Mouse (Mus musculus) mature B cell (primary cell): ENCODE results near the gene Akr1c18.
"Not testable (repeated sequence)": the region's sequence is repeated elsewhere in the genome, so short reads cannot be mapped to it uniquely, and the experiment has no call there.

ENCODE experiments used
- in situ Hi-C: fragments of 300-500 bp; cut with MboI; formaldehyde crosslinking; loops from 2 replicates; pipeline ENCODE4 v1.14.3; 2019

The Akr1c18 gene

DNA sequence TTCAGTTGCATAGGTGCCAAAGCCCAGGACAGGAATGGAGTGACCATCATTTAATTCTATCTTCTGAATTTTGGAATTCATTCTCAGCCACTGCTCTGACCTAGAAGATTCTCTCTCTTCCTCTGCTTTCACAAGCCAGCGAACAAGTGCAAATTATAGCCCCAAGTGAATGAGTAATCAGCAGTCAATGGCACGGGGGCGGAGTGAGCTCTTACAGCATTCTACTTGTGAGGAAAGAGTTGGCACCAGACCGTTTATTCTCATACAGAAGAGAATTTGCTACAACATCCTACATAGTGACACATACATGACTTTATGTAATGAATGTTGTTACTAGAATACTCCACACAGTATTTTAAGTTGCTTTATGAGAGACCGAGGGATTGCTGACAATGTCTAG lies at the start of gene Akr1c18:
TSS of gene Akr1c18 (minus strand) at position 137 of the 400 bp plus-strand sequence.
- in situ Hi-C loops: no loop called here

DNA sequence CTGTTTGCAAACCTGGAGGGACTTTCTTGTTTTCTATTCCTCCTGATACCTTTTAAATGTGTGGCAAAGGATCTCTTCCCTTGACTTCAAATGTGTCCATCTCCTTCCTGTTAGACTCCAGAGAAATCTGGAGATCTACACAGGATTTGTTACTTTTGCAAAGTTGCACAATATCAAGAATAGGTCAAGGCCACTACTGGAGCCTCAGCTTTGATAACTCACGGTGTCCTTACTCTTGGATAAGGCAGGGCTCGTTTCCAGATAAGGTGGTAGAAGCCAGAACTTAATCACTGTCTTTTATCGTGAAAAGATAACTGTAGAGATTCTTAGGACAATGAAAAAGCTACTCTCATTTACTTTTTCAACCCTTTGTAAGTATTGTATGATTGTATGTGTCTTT lies 42.1 kb upstream of the Akr1c18 start:
- in situ Hi-C loops: no loop called here

DNA sequence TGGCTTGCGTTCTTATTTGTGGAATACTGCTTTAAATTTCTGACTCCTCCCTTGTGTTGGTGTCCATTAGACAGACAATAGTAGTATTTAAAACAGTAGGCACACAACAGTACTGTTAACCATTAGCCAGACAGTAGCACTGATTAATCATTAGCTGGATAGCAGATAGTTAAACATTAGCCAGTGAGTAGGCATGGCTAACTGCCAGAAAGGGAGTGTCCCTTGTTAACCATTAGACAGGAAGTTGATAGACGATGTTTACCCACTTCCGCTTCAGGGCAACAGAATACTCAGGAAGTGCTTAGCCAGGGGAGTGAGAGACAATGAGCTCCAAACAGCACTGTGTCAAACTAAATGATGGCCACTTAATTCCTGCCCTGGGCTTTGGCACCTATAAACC lies 40.5 kb upstream of the Akr1c18 start, which contains the start of gene Akr1c13:
TSS of gene Akr1c13 (plus strand) at position 247 of the 400 bp plus-strand sequence.
- in situ Hi-C loops: no loop called here

DNA sequence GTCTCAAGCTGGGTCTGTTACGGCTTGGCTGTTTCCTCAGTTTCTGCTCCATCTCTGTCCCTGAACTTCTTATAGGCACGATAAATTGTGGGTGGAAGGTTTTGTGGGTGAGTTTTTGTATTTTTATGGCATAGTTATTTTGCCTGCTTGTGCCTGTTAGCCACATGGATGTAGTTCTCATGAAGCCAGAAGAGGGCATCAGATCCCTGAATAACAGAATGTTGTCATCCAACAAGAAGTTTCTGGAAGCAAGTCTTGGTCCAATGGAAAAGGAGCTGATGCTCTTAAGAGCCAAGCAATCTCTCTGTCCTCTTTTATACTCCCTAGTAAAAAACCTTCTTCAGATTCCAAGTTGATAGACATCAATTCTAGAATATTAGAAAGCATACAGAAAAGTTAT lies 37.7 kb upstream of the Akr1c18 start:
- in situ Hi-C loops: no loop called here

DNA sequence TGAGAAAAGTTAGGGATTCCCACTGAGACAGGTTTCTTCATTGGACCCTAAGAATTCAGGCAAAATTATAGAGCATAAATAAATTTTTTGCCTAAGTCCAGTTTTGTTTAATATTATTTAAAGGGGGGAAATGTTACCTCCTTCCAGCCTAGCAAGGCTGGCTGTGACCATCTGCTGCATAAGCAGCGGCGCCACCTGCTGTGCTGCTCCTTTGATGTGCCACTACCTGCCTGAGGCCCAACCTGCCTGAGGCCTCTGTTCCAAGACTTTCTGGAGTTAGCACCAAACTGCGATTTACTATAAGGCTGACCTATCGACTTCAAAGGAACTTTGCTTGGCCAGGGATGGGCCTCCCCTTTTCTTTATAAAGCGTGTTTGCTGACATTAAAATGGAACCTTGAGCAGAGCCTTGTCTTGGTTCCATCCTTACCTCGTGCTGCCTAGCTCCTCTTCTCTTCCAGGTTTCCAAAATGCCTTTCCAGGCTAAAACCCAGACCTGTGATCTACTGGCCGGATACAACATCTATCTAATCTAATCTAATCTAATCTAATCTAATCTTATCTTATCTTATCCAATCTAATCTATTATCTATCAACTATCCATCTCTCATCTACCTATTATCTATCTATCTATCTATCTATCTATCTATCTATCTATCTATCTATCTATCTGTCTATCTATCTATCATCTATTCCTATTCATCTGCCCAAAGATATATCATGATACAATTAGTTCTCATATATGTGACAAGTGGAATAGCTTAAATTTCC lies 36.4 kb upstream of the Akr1c18 start:
- in situ Hi-C loops: not testable (repeated sequence)

DNA sequence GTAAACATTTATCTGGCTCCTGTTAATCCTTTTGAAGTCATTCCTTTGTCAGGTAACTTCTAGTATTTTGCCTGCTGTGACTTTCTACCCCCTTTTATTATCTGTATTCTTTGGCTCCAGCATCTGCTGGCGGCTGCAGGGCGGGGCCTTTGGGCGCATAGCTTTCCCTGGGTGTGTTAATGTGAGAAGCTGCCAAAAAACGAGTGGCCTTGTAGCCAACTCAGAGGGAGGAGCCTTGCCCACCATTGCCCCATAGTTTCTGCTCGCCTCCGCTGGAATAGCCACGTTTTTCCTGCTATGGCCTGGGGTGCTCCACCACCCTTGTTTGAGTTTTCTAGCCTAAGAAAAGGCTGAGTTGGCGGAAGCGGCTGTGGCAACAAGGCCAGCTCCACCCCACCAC lies 32.7 kb upstream of the Akr1c18 start:
- in situ Hi-C loops: no loop called here

DNA sequence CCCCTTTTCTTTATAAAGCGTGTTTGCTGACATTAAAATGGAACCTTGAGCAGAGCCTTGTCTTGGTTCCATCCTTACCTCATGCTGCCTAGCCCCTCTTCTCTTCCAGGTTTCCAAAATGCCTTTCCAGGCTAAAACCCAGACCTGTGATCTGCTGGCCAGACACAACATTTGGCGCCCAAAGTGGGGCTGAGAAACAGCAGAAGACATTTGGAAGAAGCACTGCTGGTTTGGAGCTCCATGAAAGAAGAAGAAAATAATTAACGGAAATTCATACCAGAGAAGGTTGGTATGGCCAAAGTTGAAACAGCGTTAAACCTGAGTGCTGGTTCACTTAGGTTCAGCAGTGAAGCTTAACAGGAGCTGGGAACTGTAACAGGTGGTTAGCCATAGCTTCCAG lies 30.9 kb upstream of the Akr1c18 start:
- in situ Hi-C loops: not testable (repeated sequence)

DNA sequence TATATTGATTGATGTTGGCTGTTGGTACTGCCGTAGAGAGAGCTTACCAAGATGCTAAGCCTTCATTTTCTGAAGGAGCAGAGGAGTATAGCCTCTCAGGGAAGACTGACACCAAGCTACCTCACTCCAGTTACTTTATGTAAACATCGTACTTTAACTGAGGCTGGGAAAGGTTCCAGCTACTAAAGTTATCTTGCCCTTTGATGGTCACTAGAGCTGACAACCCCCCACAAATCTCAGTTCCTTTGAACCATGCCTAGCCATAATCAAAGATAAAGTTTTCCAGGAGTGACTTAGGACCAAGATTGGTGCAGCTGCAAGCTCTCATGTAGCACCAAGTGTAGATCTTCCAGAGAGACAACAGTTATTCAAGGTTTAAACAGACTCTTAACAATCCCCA lies 22.5 kb upstream of the Akr1c18 start:
- in situ Hi-C loops: no loop called here

DNA sequence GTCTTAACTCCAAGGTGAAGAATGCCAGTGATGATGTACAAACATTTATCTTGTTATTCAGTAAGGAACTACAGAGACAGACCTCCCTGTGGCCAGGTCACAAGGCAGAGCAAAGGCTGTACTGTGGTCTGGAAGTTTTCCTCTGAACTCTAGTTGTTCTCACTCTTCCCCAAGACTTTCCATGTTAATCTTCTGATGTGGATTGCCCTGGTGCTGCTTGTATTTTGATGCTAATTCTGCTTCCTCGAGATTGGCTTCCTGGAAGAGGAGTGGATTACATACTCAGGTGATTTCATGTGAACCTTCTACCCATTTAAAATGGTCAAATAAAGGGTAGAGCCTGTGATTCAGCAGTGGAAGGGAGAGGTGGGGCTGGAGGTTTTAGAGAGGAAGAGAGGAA lies 17.6 kb upstream of the Akr1c18 start:
- in situ Hi-C loops: no loop called here

DNA sequence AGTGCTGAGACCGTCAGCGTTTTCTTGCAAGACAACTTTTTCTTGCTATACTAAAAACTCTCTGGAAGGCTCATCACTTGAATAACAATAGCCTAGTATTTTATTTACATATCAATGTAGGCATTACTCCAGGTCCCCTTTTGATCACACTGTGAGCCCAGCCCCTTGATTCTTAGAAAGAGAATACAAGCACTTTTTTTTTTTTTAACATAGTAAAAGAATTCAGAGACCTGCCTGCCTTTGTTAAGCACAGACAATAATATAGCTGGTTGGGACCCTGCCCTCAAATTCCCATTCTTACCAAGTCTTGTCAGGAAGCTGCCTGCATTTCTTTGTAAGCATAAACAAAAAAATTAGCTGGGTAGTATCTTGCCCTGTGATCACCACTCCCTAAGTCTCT lies 4.8 kb upstream of the Akr1c18 start:
- in situ Hi-C loops: no loop called here

DNA sequence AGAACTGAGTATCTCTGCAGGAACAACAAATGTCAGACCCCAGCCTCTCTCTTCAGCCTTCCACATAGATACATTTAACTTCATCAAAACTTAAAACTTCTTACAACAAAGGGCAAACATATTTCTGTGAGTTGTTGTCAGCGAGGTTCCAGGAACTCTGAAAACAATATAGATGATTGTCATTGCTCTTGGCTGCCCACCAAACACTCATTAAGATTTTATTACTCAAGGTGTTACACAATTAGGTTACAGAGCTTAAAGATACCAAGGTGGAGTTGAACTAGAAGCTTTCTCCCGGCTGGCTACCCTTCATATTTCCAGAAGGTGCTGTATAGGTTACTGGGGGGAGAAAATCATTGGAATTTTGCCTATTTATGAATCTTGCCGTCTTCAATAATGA lies 3.1 kb upstream of the Akr1c18 start:
- in situ Hi-C loops: no loop called here

DNA sequence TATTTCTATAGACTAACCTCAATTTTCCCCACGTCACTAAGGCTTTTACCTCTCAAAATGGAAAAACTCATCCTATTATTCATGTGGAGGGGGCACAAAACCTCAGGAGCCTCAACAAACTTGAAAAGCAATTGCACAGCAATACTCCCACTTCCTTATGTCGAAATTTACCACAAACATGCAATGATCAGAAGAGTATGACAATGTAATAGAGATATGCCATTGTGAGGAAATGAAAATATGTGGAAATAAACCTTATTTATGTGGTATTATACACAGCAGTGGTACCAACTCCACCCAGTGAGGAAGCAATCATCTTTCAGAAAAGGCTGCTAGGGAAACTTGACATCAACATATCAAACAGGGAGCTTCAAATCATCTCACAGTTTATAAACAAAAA lies 2.5 kb upstream of the Akr1c18 start:
- in situ Hi-C loops: no loop called here

DNA sequence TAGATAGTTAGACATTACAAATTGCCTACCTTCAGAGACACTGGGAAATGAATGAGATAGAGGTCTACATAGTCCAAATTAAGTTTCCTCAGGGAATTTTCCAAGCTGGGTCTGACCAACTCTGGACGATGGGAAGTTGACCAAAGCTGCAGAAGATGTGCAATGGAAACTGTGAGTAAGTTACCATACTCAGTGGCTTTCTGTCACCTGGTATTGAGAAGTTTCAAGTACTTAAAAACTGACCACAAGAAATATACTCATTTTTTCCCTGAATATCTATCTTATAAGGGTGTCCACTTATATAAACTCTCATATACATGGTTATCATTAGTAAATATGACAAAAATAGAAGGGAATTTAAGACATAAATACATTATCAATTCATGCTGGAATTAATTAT lies 6.2 kb downstream of the Akr1c18 start:
- in situ Hi-C loops: no loop called here

DNA sequence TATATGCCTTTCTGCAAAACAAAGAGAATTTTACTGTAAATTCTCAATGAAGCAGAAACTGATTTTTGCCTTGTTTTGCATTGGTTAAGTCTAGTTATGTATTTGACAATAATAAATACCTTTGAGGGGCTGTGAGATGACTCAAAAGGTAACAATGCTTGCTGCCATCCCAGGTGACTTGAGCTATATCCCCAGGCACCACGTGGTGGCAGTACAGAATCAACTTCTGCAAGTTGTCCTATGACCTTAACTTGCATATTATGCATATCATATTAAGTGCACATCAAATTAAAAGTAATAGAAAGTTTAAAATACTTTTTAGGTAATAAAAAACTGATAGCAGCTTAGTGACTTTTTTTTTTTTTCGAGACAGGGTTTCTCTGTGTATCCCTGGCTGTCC lies 17.4 kb downstream of the Akr1c18 start:
- in situ Hi-C loops: no loop called here

DNA sequence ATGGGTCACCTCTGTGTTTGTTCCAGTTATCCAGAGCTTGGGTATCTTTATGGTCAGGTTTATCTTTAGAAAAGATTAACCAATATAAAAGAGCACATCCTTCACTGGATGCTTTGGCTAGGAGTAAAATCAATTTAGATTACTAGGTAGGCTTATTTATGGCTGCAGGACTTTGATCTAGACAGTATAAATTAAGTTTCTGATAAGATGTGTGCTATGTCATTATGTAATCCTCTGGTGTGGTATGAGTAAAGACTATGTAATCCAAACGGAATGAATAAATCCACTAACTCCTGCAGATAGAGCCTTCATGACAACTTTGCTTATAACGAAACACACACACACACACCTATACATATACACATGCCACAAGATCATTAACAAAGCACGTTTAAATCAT lies 18.7 kb downstream of the Akr1c18 start:
- in situ Hi-C loops: no loop called here

DNA sequence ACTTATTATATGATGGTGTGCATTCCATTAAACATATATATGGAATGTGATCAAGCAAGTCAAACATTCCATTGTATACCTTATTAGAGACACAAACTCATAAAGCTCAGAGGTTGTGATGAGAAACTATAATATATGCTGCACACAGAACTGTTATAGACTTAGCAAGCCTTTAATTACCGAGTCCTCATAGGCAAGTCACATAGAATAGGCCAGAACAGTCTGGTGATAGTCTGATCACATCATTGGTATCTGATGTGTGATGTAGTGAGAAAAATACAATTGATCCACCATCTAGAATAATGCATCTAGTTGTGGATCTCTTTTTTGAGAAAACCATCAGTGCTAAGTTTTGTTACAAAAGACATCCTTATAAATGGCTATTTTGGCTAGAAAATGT lies 19.1 kb downstream of the Akr1c18 start:
- in situ Hi-C loops: no loop called here

DNA sequence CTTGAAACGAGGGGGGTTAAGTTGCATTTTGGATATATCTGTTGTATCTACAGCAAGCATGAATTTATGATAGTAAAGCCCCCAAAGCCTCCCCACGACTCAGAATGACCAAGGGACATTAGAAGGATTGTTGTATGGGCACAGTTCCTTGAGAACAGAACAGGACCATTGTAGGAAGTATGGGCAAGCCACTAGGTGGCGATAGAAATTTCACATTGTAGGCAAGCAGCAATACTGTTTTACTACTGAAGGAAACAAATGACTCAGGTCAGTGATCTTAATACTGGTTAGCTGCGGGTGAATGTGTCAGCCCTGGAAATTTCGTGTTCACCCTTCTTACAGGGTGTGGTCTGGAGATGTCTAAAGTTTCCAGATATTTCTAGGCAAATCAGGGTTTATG lies 21.4 kb downstream of the Akr1c18 start:
- in situ Hi-C loops: no loop called here

DNA sequence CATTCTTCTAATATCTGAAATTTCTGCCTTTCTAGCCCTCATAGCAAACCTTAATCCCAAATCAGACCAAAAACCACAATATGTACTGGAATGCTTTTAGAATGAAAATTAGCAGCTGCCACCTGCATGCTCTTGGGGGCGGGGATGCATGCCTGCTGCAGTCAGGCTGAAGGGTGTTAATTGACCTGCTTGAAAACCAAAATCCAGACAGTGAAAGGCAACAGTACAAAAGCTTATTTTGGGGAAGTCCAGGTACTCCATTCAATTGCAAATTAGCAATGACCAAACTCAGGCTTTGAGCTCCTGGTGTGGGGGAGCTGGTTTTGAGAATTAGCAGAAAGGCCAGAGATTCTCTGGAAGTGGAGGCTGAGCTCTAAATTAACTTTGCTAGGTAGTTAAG lies 24.6 kb downstream of the Akr1c18 start:
- in situ Hi-C loops: not testable (repeated sequence)

DNA sequence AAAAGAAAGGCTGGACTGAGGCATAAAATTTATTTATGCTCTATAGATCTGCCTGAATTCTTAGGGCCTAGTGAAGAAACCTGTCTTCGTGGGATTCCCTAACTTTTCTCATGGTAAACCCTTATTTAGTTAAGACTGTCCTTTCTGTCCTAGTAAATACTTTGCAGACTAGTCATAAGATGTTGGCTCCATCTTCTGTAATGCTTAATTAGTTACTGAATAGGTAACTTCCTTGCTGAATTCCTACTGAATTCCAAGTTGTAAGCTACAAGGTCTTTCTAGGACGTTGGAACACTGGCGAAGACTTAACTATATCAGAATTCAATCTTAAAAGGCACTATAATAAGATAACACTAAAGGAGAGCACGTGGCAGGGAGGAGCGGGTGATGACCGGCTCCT lies 26.0 kb downstream of the Akr1c18 start:
- in situ Hi-C loops: not testable (repeated sequence)

DNA sequence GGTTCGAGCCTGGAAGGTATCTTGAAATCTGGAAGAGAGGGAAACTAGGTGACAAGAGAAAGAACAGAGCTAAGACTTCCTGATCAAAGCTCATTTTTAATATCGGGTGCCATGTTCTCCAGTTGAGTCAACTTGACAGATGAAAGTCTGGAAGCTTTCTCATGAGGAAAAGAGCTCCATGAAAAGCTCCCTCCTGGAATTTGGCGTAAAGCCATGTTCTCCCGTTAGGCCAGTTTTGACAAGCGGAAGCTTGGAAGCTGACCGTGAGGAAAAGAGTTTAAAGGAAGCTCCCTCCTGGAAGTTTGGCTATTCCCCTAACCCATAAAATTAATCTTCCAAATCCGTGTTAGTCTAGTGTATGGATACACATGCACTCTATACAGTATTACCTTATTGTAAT lies 27.3 kb downstream of the Akr1c18 start:
- in situ Hi-C loops: no loop called here

DNA sequence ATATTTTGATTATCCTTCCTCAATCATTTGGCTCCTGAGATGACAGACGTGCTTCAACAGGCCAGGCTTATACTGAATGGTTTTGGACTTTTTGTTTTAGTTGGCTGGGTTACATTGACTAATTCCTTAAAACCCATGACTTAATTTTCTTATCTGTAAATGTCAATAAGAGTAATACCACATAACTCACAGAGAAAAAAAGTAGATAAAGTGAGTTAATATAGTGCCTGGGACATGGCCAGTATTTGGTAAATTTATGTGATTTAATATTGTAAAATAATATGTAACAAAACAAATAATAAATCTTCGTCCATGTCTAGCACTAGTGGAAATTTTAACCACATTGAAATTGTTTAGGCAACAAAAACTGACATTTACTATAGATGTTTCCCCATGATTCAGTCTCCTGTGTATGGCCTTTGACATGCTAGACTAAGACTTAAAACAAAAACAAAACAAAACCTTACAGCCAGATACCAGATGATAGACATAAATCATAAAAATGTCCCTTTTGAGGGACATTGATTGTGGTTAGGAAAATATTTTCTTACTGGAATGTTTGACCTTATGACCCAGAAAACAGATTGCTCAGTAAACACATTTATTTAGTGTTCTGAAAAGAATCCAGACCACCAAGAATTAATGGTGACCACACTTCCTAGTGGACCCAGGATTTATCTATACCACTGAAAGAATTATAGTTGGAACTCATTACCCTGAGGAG lies 31.1 kb downstream of the Akr1c18 start:
- in situ Hi-C loops: no loop called here

DNA sequence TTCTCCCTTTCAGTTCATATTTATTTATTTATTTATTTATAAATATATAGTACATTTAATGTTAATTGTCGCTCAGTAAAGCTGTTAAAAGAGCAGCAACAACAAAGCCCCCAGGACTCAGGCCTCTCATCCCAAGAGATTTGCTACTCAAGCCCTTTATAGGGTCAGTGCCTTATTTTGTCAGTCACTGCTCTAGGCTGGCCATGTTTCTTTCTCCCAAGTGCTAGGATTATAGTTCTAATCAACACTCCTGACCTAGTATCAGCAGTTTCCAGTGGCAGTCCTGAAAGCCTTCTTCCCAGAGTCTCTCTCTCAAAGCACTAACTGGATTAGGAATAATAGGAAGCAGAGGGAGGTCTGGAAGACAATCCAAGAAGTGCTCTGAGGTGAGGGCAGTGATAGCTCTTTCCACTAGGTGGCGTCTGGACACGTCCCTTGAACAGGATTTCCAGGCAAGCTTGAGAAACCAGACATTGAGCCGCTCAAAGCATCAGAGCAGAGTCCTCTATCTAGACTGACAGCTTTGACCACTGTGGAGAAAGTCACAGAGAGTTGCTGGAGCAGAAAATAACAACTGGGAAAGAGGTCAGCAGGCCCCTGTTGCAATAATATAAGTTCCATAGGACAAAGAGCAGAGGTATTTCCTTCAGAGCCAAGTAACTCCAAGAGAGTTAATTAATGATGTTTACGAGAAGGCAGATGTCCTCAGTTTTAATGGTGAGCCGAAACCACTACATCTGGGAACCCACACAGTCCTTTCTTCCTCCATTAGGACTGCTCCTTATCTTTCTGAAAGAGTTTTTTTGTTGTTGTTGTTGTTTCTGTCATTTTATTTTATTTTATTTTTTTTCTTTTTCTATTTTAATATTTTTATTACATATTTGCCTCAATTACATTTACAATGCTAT lies 39.9 kb downstream of the Akr1c18 start:
- in situ Hi-C loops: no loop called here
